ENCODE assay signal across 8 mouse cellular contexts in genomic region chrX:105921421-105921820, GRCm38 (mm10). TPM values are rescaled to one million over a fixed set of nuclear protein-coding genes. Genes with fewer than 3 reads are reported as not detected.
DNase-seq lines count a peak whose midpoint lies in the region; ATAC-seq and TF ChIP-seq lines count a peak whose summit lies in the region.

No protein-coding gene starts in this region.

- H3K9ac ChIP-seq in forebrain, embryonic 14.5 days (ENCODE audit: low read length): no peak overlapping the region

- H3K36me3 ChIP-seq in embryonic facial prominence, embryonic 10.5 days (replicated peaks): peaks cover 40% of the 10 kb centered on the region
- no peaks in the 10 kb centered on the region for H3K36me3 ChIP-seq in forebrain, embryonic 14.5 days (ENCODE audit: control insufficient read depth, insufficient read depth, low read length)

- H3K27ac ChIP-seq in gastrocnemius, adult 2 months: no peak overlapping the region
- no peak overlapping the region for H3K27ac ChIP-seq in embryonic facial prominence, embryonic 10.5 days (replicated peaks)
- H3K27ac ChIP-seq in forebrain, embryonic 14.5 days (ENCODE audit: low read depth, low read length): no peak overlapping the region

- intact Hi-C loops in gastrocnemius, adult 2 months (cut with DNase I): no loop called here

- peak; percentile 55 for TF ChIP-seq CTCF in gastrocnemius, adult 2 months (IDR thresholded peaks at IDR 0.05)

- 85% methylated on average over 2 of the region's 2 CpGs for WGBS in embryonic facial prominence, embryonic 10.5 days
- 95% methylated on average over 2 of the region's 2 CpGs for WGBS in forebrain, embryonic 14.5 days

- peaks cover 7% of the 10 kb centered on the region; the same call in 1 of the 2 replicates for H3K9me3 ChIP-seq in embryonic facial prominence, embryonic 10.5 days
- no peaks in the 10 kb centered on the region for H3K9me3 ChIP-seq in forebrain, embryonic 14.5 days (replicated peaks; ENCODE audit: control insufficient read depth, low read length)

- H3K4me1 ChIP-seq in embryonic facial prominence, embryonic 10.5 days: 0 out of 2 replicates have a peak, but pooled peaks cover 4% of the 10 kb centered on the region
- H3K4me1 ChIP-seq in forebrain, embryonic 14.5 days (ENCODE audit: control insufficient read depth, insufficient read depth, low read length): no peaks in the 10 kb centered on the region

- H3K4me3 ChIP-seq in gastrocnemius, adult 2 months: no peak overlapping the region
- no peak overlapping the region for H3K4me3 ChIP-seq in embryonic facial prominence, embryonic 10.5 days
- no peak overlapping the region for H3K4me3 ChIP-seq in forebrain, embryonic 14.5 days (ENCODE audit: low read depth, low read length)

- ATAC-seq in forebrain, embryonic 14.5 days: no peak

- H3K4me2 ChIP-seq in forebrain, embryonic 14.5 days (ENCODE audit: low read length): no peak overlapping the region

- DNase-seq in gastrocnemius, adult 2 months: peak; percentile 24
- no peak for DNase-seq in gastrocnemius, postnatal 25 days
- peak; percentile 2 for DNase-seq in right cerebral cortex, adult 18-20 months
- DNase-seq in right cerebral cortex, postnatal 25 days: no peak
- DNase-seq in kidney, adult 9 months: peak; percentile 37
- DNase-seq in spleen, postnatal 10 days (ENCODE audit: low spot score in 2 of 2): peak; percentile 22 to 63
- DNase-seq in embryonic facial prominence, embryonic 10.5 days (ENCODE audit: low spot score): no peak
- no peak for DNase-seq in forebrain, embryonic 14.5 days (ENCODE audit: low spot score)

- no peaks in the 10 kb centered on the region for H3K27me3 ChIP-seq in embryonic facial prominence, embryonic 10.5 days (replicated peaks; ENCODE audit: low read depth, poor library complexity, severe bottlenecking)
- H3K27me3 ChIP-seq in forebrain, embryonic 14.5 days (replicated peaks; ENCODE audit: control insufficient read depth, insufficient read depth, low read length): no peaks in the 10 kb centered on the region

RNA-seq across cellular contexts. Expression of gene Atrx, which starts 7.8 kb away (rescaled TPM):
- 10 to 100 TPM; 38.7 to 42.4 TPM for total RNA-seq in gastrocnemius, adult 2 months (2021)
- 10 to 100 TPM; 31.2 to 39.9 TPM for total RNA-seq in gastrocnemius, postnatal 25 days (2021)
- polyA plus RNA-seq in embryonic facial prominence, embryonic 10.5 days (2016; fragmentation: Nextera tagmentation; extraction: Ambion mirVana): 181 and 194 TPM in 2 replicates
- 154 and 228 TPM in 2 replicates for polyA plus RNA-seq in forebrain, embryonic 14.5 days (2014; fragmentation: Nextera tagmentation; extraction: Ambion mirVana)

Comparison
In these comparisons a context has a peak if more than half of its experiments do, and no peak if none do; other contexts are left out.
1. DNase-seq: peak in gastrocnemius, adult 2 months (single experiment), right cerebral cortex, adult 18-20 months (single experiment), kidney, adult 9 months (single experiment) and spleen, postnatal 10 days (2 of 2); none in gastrocnemius, postnatal 25 days (single experiment), right cerebral cortex, postnatal 25 days (single experiment), embryonic facial prominence, embryonic 10.5 days (single experiment) and forebrain, embryonic 14.5 days (single experiment).